Mouse (Mus musculus): ENCODE measurements at regions not wholly inside any gene's neighbourhood (a gene's known extent, or its start where the extent isn't known, plus 50 kb on each side); places are given as distances from the start of the nearest gene placed in this dataset.

DNA sequence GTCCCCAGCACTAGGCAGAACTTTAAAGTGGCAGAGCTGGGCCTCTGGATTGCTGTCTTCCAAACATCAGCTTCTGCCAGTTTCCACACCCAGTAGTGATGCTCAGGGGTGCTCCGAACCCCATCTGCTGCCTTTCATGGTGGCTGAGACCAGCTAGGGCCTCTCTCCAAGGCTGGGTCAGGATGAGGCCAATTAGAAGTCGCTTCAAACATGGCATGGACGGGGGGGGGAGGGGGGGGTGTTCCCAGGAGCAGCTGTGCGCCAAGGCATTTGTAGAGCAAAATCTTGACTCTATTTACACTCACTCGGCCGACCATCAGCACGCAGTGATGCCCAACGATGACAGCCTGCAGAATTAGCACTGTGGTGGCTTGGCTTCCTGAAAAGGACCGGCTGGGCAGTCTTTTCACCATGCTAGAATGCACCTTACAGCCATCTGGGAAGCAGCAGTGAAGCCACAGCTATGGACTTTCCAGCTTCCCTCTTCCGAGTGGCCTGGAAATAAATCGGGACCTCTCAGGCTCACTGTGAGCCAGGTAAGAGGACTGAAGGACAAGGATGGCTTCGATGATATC, 73.7 kb upstream of the Msx1 start:
- DNase-seq (ENCODE audit: low spot score in 2 of 2): no peak

DNA sequence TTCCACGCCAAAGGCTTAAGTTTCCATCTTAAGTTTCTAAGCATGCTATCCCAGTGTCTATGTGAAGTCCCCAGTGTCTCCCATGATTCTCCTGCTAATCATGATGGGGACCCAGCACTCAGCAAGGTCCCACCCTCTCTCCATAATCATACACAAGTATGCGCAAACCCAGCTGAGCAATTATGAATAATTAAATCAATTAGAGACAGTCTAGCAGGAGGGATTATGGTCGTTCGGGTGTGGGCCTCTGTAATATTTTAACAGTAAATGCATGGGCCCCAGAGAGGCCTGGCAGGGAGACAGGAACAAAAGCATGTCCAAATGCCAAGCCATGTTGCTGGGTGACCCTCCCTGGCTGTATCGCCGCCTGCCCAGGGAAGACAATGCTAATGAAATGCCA, 73.1 kb upstream of the Msx1 start:
- no peak for DNase-seq (ENCODE audit: low spot score in 2 of 2)

DNA sequence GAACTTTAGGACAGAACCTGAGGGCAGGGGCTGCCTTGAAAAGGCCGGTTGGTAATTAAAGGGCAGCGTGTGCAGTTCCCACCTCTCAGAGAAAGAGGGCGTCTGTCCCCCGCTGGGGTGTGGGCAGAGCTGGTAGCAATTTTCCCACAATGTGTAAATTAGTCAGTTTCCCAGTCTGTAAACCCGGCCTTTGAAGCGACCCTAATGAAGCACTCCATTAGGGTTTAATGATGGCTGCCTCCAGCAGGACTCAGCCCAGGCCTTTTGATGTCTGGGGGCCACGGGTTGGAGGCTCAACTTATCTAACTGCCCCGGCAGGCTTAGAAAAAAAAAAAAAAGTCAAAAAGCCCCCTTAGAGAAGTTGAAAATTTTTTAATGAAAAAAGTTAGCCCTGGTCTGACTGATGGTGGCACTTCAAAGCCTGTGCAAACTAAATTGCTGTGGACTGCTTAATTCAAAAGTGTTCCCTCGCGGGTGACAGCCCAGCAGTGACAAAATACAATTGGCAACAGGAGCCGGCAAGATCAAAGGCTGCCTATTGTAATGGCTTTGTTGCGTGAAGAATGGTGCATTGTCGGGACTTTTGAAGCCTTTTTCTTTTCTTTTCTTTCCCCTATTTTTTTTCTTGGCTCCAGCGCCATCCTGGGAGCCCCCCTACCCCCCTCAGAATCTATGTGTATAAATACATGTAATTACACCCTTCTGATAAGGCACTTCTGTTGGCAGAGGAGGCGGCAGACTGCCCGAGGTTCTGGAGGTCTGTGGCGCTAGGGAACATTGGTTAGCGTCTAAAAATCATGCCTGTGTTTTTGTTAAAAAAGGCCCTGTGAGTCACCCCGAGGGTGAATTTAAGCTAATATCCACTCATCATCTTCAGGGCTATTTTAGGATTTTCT, 71.3 kb upstream of the Msx1 start:
- peak in 1 of 2 experiments; percentile 17 for DNase-seq (ENCODE audit: low spot score in 2 of 2)

DNA sequence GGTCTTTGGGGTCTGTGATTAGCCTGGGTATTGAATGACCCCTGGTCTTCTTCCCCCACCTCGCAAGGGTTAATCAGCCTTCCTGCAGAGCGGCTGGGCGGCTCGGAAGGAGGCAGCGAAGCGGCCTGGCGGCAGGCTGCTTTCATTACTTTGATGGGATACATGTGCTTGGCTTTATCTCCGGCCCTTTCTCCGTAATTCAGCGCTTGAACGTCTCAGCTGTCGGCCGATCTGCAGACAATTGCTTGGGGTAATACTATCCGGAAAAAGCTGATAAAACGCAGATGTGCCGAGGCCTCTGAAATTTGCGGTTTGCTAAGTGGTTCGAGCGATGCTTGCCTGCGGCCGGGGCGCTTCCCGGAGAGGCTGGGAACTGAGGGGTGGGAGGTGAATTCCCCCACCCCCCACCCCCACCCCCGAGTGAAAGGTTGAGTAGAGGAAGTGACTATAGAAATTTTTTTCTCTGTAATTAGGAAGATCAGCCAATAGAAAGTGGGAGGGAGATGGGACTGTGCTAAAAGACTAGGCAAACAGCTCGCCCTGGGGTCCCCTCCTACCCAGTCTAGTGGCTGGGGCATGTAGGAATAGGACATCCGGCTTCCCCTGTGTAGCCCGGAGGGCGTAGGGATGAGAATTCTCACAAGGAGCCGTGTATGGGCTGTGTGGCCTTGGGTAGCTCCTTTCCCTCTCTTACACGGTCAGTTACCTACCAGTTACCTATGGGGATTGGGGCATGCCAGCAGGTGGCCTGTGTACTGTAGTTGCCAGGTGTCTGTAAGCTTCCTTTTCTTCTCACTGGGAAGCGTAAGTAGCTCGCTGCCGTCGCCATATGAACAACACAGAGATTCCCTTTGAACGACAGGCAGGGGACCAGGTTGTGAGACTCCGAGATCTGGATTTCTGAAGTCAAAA, 69.5 kb upstream of the Msx1 start:
- no peak for DNase-seq (ENCODE audit: low spot score in 2 of 2)

DNA sequence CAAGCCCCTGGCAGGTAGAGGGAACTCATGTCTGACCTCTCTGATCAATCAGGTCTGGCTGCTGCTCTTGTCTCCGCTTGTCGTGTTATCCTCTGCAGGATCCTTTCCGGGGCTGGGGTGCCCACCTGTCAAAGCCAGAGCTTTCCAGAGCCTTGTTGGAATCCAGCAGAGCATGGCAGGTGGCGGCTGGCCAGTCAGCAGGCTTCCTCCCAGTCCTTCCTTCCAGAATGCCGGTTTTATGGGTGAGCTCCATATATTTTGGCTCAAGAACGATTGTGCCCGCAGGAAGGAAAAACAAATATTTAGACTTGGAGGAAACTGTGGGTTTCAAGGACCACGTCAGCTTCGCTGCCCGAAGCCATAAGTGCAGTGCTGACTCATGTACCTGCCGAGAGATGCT, 66.3 kb upstream of the Msx1 start:
- no peak for DNase-seq (ENCODE audit: low spot score in 2 of 2)

DNA sequence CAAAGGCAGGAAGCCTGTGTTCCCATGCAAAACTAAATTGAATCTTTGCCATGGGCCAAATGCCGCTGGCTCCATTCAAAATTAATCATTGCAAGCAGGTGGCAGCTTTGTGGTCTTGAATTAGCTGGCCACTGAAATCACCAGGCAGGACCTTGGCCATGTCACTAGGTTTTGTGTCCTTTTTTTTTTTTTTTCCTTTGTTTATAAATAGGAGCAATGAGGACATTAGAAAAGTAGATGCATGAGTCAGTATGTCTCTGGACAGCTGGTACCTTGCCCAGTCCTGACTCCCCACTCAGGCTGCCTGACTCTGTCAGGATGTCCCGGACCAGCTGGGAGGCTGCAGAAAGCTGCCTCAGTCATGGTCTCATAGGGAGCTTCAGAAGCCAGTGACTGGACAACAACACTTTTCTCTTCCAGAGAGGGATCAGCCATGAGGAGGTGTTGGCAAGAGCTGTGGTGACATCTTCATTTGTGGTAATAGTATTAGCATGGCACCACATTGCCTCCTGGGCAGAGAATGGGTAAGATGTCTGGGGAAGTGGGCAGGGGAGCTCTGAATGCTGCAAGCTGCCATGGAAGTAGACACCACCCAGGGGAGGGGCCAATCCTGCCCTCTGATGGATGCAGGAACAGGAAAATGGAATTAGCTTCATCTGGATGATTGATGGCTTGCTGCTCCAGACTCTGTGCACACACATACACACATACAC, 55.4 kb upstream of the Msx1 start:
- DNase-seq (ENCODE audit: low spot score in 2 of 2): no peak

DNA sequence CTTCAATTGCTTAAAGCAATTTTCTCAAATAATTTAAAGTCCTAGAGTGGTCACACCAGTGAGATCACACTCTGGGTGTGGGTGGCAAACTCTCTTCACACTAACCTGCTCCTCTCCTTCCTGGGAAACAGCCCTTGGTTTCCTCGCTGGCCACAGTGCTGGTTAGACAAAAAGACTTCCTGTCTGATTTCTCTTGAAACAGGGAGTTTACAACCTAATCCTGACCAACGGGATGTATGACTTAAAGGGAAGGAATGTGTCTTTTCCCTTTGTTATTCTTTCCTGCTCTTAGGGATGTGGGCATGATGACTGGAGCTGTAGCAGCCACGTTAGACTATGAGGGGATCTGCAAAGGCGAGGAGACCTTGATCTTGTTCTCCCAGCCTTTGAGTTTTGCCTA, 51.9 kb upstream of the Msx1 start:
- DNase-seq (ENCODE audit: low spot score in 2 of 2): no peak

DNA sequence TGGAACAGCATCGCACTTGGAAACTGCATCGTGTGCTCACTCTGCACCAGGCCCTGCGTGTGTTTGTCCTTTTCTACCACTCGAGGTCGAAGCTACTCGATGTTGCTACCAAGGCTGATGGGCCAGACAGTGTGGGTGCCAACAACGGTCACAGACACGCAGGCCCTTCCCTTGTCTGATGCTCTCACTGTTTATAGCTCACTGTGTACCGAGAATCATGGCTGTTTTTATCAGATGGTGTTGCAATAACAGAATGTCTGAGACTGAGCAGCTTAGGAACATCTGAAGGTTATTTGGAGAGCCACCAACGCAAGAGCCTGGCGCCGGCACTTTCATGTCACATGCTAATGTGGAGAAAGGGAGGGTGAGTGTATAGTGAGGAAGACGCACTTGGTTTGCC, 51.1 kb upstream of the Msx1 start:
- DNase-seq (ENCODE audit: low spot score in 2 of 2): no peak

DNA sequence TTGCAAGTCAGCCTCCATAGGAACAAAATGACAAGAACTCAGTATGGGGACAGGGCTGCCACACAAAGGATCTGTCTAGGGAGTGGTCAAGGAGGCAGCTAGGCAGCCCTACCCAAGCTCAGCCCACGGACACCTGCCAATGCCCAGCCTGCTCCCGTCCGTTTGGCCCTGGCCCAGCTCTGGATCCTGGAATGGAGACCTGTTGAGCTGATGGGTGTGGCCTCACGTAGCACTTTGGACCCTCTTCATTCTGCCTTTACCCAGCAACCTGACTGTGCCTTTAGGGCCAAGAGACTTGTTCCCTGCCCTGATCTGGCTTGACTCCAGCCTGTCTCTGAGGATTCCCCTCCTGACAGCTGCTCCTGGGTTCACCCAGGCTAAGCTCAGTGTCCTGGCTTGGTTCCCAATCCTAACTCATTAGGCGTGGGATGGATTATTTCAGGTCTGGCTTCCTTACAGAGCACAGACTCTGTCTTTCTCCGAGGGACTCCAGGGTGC, 50.5 kb upstream of the Msx1 start:
- DNase-seq (ENCODE audit: low spot score in 2 of 2): no peak

All from frontal cortex, postnatal 10 days (tissue).